Mouse (Mus musculus): Measurements from ENCODE around the gene Tpo.
A peak's percentile ranks its signal among the peaks of the same experiment; 100 is the strongest.

Gene Tpo

GRCm38 (mm10) chr12:30132524-30132923 lies at the start of gene Tpo:
Tpo (minus strand) TSS chr12:30132624.
- no peak for DNase-seq (ENCODE audit: low spot score)

- DNase-seq (ENCODE audit: low spot score), result no peak
Observed at GRCm38 (mm10) chr12:30181721-30182120, 49.3 kb upstream of the Tpo start.

- no peak for DNase-seq (ENCODE audit: low spot score)
Observed at GRCm38 (mm10) chr12:30179623-30180022, 47.2 kb upstream of the Tpo start.

GRCm38 (mm10) chr12:30177966-30178365 lies 45.5 kb upstream of the Tpo start:
- no peak for DNase-seq (ENCODE audit: low spot score)

GRCm38 (mm10) chr12:30177529-30177928 lies 45.1 kb upstream of the Tpo start:
- no peak for DNase-seq (ENCODE audit: low spot score)

- DNase-seq (ENCODE audit: low spot score), result peak; percentile 3
Observed at GRCm38 (mm10) chr12:30168491-30168890, 36.1 kb upstream of the Tpo start.

GRCm38 (mm10) chr12:30164538-30164937 lies 32.1 kb upstream of the Tpo start:
- no peak for DNase-seq (ENCODE audit: low spot score)

- no peak for DNase-seq (ENCODE audit: low spot score)
Observed at GRCm38 (mm10) chr12:30164005-30164404, 31.6 kb upstream of the Tpo start.

GRCm38 (mm10) chr12:30161731-30162406 lies 29.4 kb upstream of the Tpo start:
- no peak for DNase-seq (ENCODE audit: low spot score)

GRCm38 (mm10) chr12:30160475-30160874 lies 28.1 kb upstream of the Tpo start:
- no peak for DNase-seq (ENCODE audit: low spot score)

- no peak for DNase-seq (ENCODE audit: low spot score)
Observed at GRCm38 (mm10) chr12:30159788-30160187, 27.4 kb upstream of the Tpo start.

- DNase-seq (ENCODE audit: low spot score), result no peak
Observed at GRCm38 (mm10) chr12:30154079-30154673, 21.8 kb upstream of the Tpo start.

- DNase-seq (ENCODE audit: low spot score), result peak; percentile 55
Observed at GRCm38 (mm10) chr12:30142085-30142484, 9.7 kb upstream of the Tpo start.

GRCm38 (mm10) chr12:30129411-30129716 lies 3.1 kb downstream of the Tpo start:
- no peak for DNase-seq (ENCODE audit: low spot score)

- DNase-seq (ENCODE audit: low spot score), result peak; percentile 83
Observed at GRCm38 (mm10) chr12:30128561-30129410, 3.6 kb downstream of the Tpo start.

- DNase-seq (ENCODE audit: low spot score), result no peak
Observed at GRCm38 (mm10) chr12:30122347-30122746, 10.1 kb downstream of the Tpo start.

GRCm38 (mm10) chr12:30112271-30112670 lies 20.2 kb downstream of the Tpo start:
- no peak for DNase-seq (ENCODE audit: low spot score)

- peak; percentile 48 for DNase-seq (ENCODE audit: low spot score)
Observed at GRCm38 (mm10) chr12:30109646-30110605, 22.5 kb downstream of the Tpo start.

- DNase-seq (ENCODE audit: low spot score), result no peak
Observed at GRCm38 (mm10) chr12:30102891-30103565, 29.4 kb downstream of the Tpo start.

GRCm38 (mm10) chr12:30092081-30092480 lies 40.3 kb downstream of the Tpo start:
- DNase-seq (ENCODE audit: low spot score), result peak; percentile 27

- no peak for DNase-seq (ENCODE audit: low spot score)
Observed at GRCm38 (mm10) chr12:30083971-30084370, 48.5 kb downstream of the Tpo start.

Data from layer of hippocampus, adult 11-12 months (tissue).